30 mouse cellular contexts compared by ENCODE assay signal in genomic region chr4:59411153-59411552, GRCm38 (mm10).
"Had no signal": no experiment of that assay in that cellular context is flagged by ENCODE, and none has a peak within 500 bp of the region (broad histone marks: within the 10 kb centered on the region; RNA-seq: fewer than 3 reads in every experiment).

No protein-coding gene starts in this region.

- H3K4me3 ChIP-seq: limb, embryonic 10.5 days; limb, embryonic 12.5 days; limb, embryonic 13.5 days; limb, embryonic 15.5 days; liver, embryonic 12.5 days; liver, embryonic 13.5 days; liver, embryonic 15.5 days; lung, embryonic 15.5 days; megakaryocyte, embryonic 14.5 days; midbrain, embryonic 10.5 days; midbrain, embryonic 12.5 days; midbrain, embryonic 13.5 days; midbrain, embryonic 15.5 days; myocyte; neural tube, embryonic 12.5 days; neural tube, embryonic 13.5 days had no signal

- H3K4me1 ChIP-seq: limb, embryonic 10.5 days; limb, embryonic 12.5 days; limb, embryonic 13.5 days; limb, embryonic 15.5 days; liver, embryonic 13.5 days; liver, embryonic 15.5 days; lung, embryonic 15.5 days; midbrain, embryonic 10.5 days; midbrain, embryonic 12.5 days; midbrain, embryonic 13.5 days; midbrain, embryonic 15.5 days; neural tube, embryonic 12.5 days; neural tube, embryonic 13.5 days had no signal

- H3K9me3 ChIP-seq: limb, embryonic 10.5 days; limb, embryonic 12.5 days; limb, embryonic 13.5 days; limb, embryonic 15.5 days; liver, embryonic 12.5 days; liver, embryonic 13.5 days; liver, embryonic 15.5 days; lung, embryonic 15.5 days; megakaryocyte, embryonic 14.5 days; midbrain, embryonic 10.5 days; midbrain, embryonic 12.5 days; midbrain, embryonic 13.5 days; midbrain, embryonic 15.5 days; neural tube, embryonic 12.5 days; neural tube, embryonic 13.5 days had no signal

- H3K36me3 ChIP-seq: limb, embryonic 10.5 days; limb, embryonic 12.5 days; limb, embryonic 13.5 days; limb, embryonic 15.5 days; lung, embryonic 15.5 days; midbrain, embryonic 10.5 days; midbrain, embryonic 12.5 days; midbrain, embryonic 13.5 days; midbrain, embryonic 15.5 days; neural tube, embryonic 12.5 days; neural tube, embryonic 13.5 days had no signal

- ATAC-seq: liver, embryonic 12.5 days; liver, postnatal 0 days; lung, postnatal 0 days; midbrain, embryonic 13.5 days; midbrain, embryonic 15.5 days; midbrain, embryonic 16.5 days had no signal

- H3K27ac ChIP-seq: limb, embryonic 10.5 days; limb, embryonic 12.5 days; limb, embryonic 13.5 days; limb, embryonic 15.5 days; liver, embryonic 12.5 days; liver, embryonic 13.5 days; liver, embryonic 14.5 days; liver, embryonic 15.5 days; lung, embryonic 15.5 days; macrophage; midbrain, embryonic 10.5 days; midbrain, embryonic 12.5 days; midbrain, embryonic 13.5 days; midbrain, embryonic 15.5 days; neural tube, embryonic 12.5 days; neural tube, embryonic 13.5 days had no signal

- DNase-seq: left cerebral cortex, postnatal 4 days; liver; liver, embryonic 13.5 days; liver, postnatal 0 days; lung, adult 18-20 months; lung, adult 2 months; lung, postnatal 10 days; lung, postnatal 14 days; lung, postnatal 36 days; lung, postnatal 4 days; midbrain, embryonic 14.5 days had no signal

- H3K27me3 ChIP-seq: limb, embryonic 12.5 days; limb, embryonic 13.5 days; limb, embryonic 15.5 days; liver, embryonic 12.5 days; liver, embryonic 13.5 days; liver, embryonic 15.5 days; lung, embryonic 15.5 days; megakaryocyte, embryonic 14.5 days; midbrain, embryonic 12.5 days; midbrain, embryonic 13.5 days; midbrain, embryonic 15.5 days; neural tube, embryonic 12.5 days; neural tube, embryonic 13.5 days had no signal
